Mouse (Mus musculus): ENCODE measurements at regions not wholly inside any gene's neighbourhood (a gene's known extent, or its start where the extent isn't known, plus 50 kb on each side); places are given as distances from the start of the nearest gene placed in this dataset.

GRCm38 (mm10) chrX:39189417-39189816, 156.7 kb upstream of the Cypt15 start:
- H3K4me3 ChIP-seq (ENCODE audit: low read depth, low read length): no peak overlapping the region
- 83% methylated on average over 3 of the region's 3 CpGs for WGBS
- H3K27me3 ChIP-seq (ENCODE audit: control insufficient read depth, insufficient read depth, low read length): no peaks in the 10 kb centered on the region
- no peak overlapping the region for H3K27ac ChIP-seq (ENCODE audit: low read depth, low read length)
- H3K4me1 ChIP-seq (ENCODE audit: control insufficient read depth, insufficient read depth, low read length): no peaks in the 10 kb centered on the region
- H3K4me2 ChIP-seq (ENCODE audit: low read depth, low read length): no peak overlapping the region
- no peaks in the 10 kb centered on the region for H3K9me3 ChIP-seq (ENCODE audit: control insufficient read depth, low read length)
- ATAC-seq (ENCODE audit: low read depth): no peak
- no peaks in the 10 kb centered on the region for H3K36me3 ChIP-seq (ENCODE audit: control insufficient read depth, insufficient read depth, low read length)
- H3K9ac ChIP-seq (replicated peaks; ENCODE audit: low read depth, low read length): no peak overlapping the region

- Histone ChIP-seq H3K27me3 (ENCODE audit: control insufficient read depth, insufficient read depth, low read length) (no peaks in the 10 kb centered on the region), H3K4me1 (ENCODE audit: control insufficient read depth, insufficient read depth, low read length) (no peaks in the 10 kb centered on the region), H3K9ac (replicated peaks; ENCODE audit: low read depth, low read length) (no peak overlapping the region), H3K36me3 (ENCODE audit: control insufficient read depth, insufficient read depth, low read length) (no peaks in the 10 kb centered on the region), H3K4me2 (ENCODE audit: low read depth, low read length) (no peak overlapping the region), H3K4me3 (ENCODE audit: low read depth, low read length) (no peak overlapping the region), H3K9me3 (ENCODE audit: control insufficient read depth, low read length) (no peaks in the 10 kb centered on the region), H3K27ac (ENCODE audit: low read depth, low read length) (no peak overlapping the region)
- peak; percentile 56; the same call in 1 of the 2 replicates for ATAC-seq (ENCODE audit: low read depth)
- WGBS: 63% methylated on average over 4 of the region's 4 CpGs
Measured at GRCm38 (mm10) chrX:39229683-39230082, 116.4 kb upstream of the Cypt15 start.

GRCm38 (mm10) chrX:39250148-39250725, 95.8 kb upstream of the Cypt15 start:
- Histone ChIP-seq H3K4me2 (ENCODE audit: low read depth, low read length) (no peak overlapping the region), H3K27ac (ENCODE audit: low read depth, low read length) (no peak overlapping the region), H3K4me1 (ENCODE audit: control insufficient read depth, insufficient read depth, low read length) (no peaks in the 10 kb centered on the region), H3K9ac (replicated peaks; ENCODE audit: low read depth, low read length) (no peak overlapping the region), H3K4me3 (ENCODE audit: low read depth, low read length) (no peak overlapping the region), H3K9me3 (ENCODE audit: control insufficient read depth, low read length) (no peaks in the 10 kb centered on the region), H3K36me3 (ENCODE audit: control insufficient read depth, insufficient read depth, low read length) (no peaks in the 10 kb centered on the region), H3K27me3 (ENCODE audit: control insufficient read depth, insufficient read depth, low read length) (no peaks in the 10 kb centered on the region)
- 84% methylated on average over 4 of the region's 4 CpGs for WGBS
- ATAC-seq (ENCODE audit: low read depth): no peak
